Mouse (Mus musculus): Measurements from ENCODE around the gene Sptbn1.

Sptbn1 gene

DNA sequence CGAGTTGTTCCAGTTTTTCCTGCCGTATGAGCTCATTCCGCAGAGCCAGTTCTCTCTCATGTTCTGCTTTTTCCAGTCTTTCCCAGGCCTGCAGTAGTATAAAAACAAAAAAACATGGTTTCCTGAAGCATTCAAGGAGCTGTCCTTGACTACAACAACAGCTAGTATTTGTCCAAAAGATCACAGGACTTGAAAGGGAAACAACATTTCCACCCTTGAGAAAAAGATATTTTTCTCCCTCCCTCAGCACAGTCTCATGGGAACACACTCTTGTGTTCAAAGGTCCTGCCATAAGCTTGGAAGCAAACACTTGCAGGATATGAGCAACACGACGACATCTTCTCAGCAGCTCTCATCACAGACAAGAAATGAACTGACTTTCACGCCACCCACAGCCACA is 124.9 kb downstream of the Sptbn1 start:
- ATAC-seq (ENCODE audit: insufficient number of reproducible peaks, low FRiP score, low TSS enrichment), result no peak

DNA sequence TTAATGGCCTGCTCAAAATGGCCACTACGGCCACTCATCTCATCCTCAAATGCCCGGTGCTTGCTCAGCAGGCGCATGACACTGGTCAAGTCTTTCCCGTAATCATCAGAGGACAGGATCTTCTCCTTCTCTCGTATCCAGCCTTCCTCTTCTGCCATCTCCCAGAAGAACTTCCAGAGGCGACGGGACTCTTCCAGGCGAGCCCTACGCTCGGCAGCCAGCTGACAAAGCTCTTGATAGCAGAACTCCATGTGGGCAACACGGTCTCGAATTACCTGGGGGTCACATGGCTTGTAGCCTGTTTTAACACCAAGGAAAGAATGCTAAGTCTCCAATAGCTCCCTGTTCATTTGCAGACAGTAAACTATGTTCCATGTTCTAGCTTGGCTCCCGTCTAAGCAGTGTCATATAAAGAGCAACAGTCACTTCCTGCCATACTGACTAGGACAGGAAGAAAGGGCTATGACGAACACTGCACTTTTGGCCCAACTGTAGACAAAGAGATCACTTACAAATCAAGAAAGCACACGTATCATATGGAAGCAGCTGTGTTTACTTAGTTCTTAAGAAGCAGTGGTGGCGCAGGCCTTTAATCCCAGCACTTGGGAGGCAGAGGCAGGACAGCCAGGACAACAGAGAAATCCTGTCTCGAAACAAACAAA is 128.7 kb downstream of the Sptbn1 start:
- no peak for ATAC-seq (ENCODE audit: insufficient number of reproducible peaks, low FRiP score, low TSS enrichment)

DNA sequence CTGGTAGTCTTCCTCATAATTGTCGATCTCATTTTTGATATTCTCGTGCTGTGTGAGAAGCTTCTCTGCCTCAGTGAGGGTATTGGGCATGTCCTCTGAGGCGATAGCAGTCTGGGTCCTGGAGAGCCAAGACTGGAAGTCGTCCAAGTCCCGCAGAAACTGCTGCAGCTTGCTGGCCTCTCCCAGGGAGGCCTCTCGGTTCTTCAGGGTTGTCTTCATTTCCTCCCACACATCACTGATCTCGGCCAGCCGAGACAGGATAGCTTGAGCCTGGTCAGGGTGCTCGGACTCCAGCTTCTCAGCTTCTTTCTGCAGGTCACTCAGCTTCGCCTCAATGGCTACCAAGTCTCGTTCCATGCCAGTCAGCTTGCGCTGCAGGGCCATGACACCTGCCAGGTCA is 130.9 kb downstream of the Sptbn1 start:
- ATAC-seq (ENCODE audit: insufficient number of reproducible peaks, low FRiP score, low TSS enrichment), result no peak

DNA sequence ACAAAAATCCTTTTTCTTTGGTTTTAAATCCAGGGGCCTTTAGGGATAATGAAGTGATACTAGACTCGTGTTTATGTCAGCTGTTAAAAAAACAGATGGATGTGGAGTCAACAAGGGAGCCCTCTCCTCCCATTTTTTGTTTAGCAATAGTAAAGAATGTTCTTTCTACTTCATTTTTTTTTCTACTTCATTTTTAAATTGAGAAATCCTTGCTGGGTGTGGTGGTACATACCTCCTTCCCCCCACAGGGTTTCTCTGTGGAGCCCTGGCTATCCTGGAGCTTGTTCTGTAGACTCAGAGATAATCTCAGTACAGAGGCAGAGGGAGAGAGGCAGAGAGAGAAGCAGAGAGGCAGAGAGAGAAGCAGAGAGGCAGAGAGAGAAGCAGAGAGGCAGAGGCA is 133.9 kb downstream of the Sptbn1 start:
- no peak for ATAC-seq (ENCODE audit: insufficient number of reproducible peaks, low FRiP score, low TSS enrichment)

DNA sequence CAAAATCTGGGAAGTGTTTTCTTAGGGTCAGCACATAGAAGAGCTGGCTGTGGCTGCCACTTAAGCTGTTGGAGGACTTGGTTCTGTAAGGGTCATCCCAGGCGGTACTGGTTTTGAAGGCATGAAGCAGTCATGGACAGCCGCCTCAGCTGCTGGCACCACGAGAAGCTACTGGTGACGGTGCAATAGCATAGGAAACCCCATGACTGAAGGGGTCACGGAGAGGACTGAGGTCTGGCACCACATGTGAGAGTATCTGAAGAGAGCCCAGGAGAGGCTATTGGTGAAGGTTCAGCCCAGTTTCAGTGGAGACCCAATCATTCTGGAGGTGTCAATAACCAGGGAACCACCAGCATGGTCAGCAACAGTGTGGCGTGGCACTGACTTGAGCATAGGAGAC is 135.4 kb downstream of the Sptbn1 start:
- no peak for ATAC-seq (ENCODE audit: insufficient number of reproducible peaks, low FRiP score, low TSS enrichment)

DNA sequence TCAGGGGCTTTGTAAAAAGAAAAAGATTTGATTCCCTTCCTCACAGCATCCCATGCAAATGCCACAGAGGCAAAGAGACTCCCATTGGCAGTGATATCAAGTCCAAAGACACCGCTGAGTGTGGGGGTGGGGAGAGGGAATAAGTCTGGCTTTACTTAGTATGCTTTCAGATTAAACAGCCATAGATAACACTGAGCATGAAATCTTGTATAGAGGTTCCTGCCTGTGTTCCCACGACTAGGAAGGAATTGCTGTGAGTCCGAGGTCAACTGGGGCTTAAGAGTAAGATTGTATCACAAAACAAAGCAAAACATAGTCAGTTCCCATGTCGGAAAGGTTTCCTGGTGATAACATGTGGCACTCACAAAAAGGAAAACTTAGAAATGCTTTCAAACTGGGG is 136.3 kb downstream of the Sptbn1 start:
- no peak for ATAC-seq (ENCODE audit: insufficient number of reproducible peaks, low FRiP score, low TSS enrichment)

DNA sequence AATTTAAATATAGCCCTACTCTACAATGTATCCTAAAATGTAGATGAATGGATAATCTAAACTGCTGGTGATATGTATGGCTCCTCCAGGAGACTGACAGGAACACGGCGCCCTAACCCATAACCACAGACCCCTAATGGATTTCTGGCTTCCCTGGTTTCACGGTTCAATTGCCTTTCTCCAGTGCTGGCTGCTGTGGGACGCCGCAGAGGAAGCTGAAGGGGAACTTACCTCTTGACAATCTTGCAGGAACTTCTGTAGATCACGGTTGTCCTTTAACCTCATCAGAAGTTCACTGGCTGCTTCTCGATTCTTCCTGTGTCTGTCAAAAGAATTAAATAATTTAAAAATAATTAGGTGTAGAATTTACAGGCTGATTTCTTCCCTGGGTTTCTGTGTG is 138.6 kb downstream of the Sptbn1 start:
- no peak for ATAC-seq (ENCODE audit: insufficient number of reproducible peaks, low FRiP score, low TSS enrichment)

DNA sequence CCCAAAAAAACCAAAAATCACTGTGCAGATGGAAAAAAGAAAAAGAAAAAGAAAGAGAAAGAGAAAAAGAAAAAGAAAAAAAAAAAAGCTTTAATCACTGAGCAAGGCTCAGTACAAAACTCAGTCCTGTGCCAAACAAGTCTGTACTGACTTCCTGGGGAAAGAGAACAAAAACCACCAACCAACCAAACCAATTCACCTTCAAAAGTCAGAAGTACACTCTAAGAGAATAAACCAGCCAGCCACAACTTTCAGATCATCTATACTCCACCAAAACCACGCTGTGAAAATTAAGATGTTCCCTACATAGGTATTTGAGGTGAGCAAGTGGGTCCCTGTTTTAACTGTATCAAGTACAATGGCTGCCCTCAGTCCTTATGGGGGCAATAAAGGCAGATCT is 141.1 kb downstream of the Sptbn1 start:
- no peak for ATAC-seq (ENCODE audit: insufficient number of reproducible peaks, low FRiP score, low TSS enrichment)

DNA sequence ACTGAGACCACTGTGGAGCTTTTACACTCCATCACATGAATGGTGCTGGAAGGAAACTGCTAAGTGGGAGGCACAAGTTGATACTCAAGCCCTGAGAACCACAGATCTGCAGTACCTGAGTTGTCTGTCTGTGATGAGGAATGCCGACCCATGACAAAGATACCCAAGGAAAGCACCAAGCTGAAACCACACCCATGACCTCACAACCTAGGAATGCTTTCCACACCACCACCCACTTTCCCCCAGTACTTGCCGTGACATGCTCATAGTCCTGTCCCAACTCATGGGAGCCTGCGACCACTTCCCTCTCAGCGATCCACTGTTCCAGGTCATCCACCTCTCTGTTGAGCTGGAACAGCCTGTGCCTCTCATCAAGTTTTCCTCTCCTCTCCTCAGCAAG is 149.9 kb downstream of the Sptbn1 start:
- no peak for ATAC-seq (ENCODE audit: insufficient number of reproducible peaks, low FRiP score, low TSS enrichment)

DNA sequence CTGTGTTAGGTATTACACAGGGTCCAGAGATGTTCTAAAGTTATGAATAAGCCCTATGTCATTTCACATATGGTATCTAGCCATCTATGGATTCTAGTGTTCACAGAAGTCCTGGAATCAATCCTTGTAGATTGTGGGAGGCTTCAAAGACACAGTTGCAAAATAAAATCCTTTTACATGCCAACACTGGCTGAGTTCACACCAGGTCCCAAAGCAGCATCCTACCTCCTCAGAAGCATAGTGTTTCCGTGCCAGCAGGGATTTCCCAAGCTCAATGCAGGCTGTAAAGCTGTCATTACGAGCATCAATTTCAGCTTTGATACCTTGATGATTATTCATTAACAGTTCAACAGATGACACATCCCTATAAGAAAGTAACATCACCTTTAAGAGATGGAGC is 154.3 kb downstream of the Sptbn1 start:
- no peak for ATAC-seq (ENCODE audit: insufficient number of reproducible peaks, low FRiP score, low TSS enrichment)

DNA sequence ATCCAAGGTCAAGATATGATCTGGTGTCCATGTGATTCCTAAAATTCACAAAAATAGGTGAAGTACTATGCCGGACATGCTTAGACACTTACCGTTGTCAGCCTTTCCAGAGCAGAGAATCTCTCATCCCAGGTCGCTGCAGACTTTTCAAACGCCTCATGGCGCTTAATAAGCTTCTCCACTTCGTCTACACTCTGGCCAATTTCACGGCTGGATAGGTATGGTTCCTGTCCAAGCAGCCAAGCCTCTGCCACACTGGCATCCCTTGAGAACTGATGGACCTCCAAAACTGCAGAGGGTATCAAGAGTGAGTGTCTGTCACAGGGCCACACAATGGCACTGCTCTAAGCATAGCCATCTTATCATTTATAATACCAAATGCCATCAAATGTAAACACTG is 157.3 kb downstream of the Sptbn1 start:
- ATAC-seq (ENCODE audit: insufficient number of reproducible peaks, low FRiP score, low TSS enrichment), result no peak; the same call in 1 of the 2 replicates

DNA sequence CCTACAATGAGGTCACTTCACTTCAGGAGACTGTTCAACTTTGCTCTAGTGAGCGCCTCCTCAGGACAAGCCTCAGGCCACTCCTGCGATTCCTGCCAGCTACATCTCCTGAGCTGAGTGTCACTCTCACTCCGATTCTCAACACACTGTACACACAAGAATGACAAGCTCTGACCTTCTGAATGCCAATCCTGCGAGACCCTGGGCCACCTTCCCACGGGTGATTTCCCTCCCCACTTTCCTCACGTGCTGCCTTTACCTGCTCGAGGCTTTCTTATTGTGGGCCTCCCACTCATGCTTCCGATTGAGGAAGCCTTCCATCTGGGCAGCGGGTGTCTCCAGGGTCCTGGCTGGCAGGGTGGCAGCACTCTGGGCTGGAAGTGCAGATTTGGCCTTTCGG is 163.8 kb downstream of the Sptbn1 start:
- ATAC-seq (ENCODE audit: insufficient number of reproducible peaks, low FRiP score, low TSS enrichment), result no peak

DNA sequence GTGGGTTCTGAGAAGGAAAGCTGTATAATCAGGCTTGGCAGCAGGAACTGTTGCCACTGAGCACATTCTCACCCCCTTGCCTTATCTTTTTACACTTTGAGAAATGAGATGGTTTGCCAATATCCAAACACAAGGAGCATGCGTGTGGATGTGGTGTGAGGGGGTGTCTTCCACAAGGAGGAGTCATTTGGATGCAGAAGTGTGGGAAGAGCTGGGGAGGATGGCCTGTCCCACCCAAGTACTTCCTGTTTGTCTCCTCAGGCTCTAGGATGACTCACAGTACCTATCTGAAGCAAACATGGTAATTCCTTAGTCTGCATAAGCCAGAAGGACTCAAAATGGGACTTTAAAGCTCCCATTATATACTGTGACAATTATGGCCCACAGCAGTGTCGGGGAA is 165.4 kb downstream of the Sptbn1 start:
- no peak for ATAC-seq (ENCODE audit: insufficient number of reproducible peaks, low FRiP score, low TSS enrichment)

DNA sequence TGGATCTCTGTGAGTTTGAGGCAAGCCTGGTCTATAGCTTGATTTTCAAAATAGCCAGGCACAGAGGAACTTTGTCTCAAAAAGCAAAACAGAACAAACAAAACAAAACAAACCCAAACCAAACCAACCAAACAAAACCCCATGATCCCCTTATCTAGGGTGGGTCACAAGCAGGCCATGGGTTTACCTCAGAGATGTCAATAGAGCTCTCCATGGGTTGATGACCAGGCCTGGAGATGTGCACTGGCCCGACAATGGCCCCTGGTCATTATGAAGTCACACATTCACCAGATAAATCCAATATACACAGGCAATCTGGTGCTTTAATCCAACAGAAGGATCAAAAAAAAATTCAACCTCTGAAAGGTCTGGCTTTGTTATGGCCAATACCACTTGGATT is 166.2 kb downstream of the Sptbn1 start:
- no peak for ATAC-seq (ENCODE audit: insufficient number of reproducible peaks, low FRiP score, low TSS enrichment)

DNA sequence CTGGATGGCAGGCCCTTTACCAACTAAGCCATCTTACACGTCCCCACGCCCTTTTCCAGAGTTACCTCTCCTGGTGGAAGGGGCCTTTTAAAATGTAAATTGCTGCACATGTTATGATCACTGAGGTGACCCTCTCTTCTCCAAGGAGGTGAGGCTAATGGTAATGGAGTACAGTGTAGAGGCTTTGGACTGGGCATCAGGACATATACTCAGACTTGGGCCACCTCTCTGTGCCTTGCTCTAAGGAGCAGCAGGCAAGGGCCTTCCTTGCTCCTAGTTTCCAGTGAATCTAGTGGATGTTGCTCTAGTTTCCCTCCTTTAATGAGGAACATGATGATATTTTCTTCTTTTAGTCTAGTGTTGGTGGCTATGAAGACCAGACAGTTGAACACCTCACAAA is 166.8 kb downstream of the Sptbn1 start:
- no peak for ATAC-seq (ENCODE audit: insufficient number of reproducible peaks, low FRiP score, low TSS enrichment)

DNA sequence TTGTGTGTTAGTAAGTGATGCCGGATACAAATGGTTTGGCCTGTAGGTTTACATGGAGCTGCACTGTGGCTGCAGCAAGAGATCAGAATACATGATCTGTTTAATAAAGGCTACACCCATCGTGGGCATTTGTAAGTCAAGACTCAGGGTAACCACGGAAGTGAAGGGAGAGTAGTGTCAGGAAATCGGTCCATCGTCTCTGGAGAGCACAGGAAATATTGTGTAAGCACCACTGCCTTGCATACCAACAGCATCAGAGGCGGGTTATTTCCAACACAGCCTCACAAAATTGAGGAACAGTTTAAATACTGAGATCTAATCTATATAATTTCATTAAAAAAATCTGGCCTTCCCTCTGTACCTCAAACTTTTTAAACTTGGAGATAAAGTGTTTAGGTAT is 168.1 kb downstream of the Sptbn1 start:
- no peak for ATAC-seq (ENCODE audit: insufficient number of reproducible peaks, low FRiP score, low TSS enrichment)

DNA sequence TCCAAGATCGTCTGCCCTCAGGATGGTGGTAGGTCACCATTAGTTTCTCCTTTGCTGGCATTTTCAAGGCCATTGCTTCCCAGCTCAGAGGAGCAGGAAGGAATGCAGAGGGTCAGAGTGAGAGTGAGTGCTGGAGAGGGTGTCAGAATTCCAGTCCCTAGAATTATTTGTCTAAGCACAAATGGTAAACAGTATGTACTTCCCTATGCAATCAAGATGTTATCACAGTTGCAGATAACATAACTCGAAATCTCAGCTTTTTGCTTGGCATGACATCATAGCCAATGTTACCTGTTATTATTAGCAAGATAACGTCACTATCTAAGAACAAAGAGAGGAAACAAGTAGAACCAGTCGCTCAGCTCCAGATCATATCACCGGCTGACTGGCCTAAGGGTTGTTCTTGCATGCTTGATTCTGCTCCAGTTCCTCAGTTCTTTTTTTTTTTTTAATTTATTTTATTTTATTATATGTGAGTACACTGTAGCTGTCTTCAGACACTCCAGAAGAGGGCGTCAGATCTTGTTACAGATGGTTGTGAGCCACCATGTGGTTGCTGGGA is 172.7 kb downstream of the Sptbn1 start:
- no peak for ATAC-seq (ENCODE audit: insufficient number of reproducible peaks, low FRiP score, low TSS enrichment)

DNA sequence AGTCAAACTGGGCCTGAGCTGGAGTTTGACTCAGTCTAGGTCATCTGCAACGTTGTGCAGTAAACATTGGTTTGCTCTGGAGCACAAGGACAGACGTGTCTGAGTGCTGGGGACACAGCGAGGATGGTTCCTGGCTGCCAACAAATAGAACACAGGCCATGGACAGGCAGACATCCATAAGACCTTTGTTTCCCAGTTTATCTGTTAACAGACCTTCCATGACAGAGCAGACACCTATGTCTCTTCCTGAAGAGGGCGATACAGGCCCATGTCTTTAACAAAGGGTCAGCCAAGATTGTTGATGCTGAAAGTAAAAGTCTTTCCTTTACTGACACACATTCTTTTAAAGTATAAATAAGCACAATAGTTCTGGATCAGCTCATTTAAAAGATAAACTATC is 176.1 kb downstream of the Sptbn1 start:
- no peak for ATAC-seq (ENCODE audit: insufficient number of reproducible peaks, low FRiP score, low TSS enrichment)

DNA sequence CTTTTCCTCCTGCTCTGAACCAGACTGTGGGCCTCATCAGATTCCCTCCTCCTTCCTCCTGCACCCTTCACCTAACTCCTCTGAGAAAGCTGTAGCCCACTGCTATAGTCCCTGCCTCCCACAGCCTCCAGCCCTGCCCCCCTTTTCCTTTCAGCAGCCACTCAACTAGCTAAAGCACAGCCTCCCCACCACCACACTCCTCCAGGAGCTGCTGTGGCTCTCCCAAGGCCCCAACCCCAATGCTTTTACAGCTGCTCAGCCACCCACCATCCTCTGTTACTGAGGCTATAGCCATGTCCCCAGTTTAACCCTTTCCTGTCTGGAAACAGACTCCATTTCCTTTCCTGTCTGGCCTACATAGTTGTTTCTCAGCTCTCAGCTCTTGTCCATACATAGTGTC is 182.9 kb downstream of the Sptbn1 start:
- no peak for ATAC-seq (ENCODE audit: insufficient number of reproducible peaks, low FRiP score, low TSS enrichment)

DNA sequence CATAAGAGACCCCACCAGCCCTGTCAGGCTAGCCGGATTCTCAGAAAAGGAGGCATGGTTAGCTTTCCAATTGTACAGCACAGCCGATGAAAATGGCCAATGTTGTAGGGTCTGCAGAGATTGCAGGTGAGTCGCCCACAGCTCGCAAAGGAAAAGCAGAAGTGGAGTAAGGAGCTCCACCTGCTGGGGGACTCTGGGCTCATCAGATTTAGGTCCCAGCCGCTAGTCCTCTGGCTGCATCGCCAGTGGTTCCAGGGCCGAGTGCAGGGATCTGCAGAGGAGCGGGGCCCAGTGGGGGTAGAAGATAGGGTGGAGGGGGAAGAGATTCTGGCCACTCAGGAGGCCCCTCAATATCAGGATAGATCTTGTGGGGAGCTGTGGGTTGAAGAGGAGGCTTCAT is 210.7 kb downstream of the Sptbn1 start:
- ATAC-seq (ENCODE audit: insufficient number of reproducible peaks, low FRiP score, low TSS enrichment), result no peak
